Mouse (Mus musculus): ENCODE measurements at regions not wholly inside any gene's neighbourhood (a gene's known extent, or its start where the extent isn't known, plus 50 kb on each side); places are given as distances from the start of the nearest gene placed in this dataset.

- TF ChIP-seq CTCF (IDR thresholded peaks at IDR 0.05; ENCODE audit: insufficient read depth, low read length) (no peak), POLR2A (IDR thresholded peaks at IDR 0.05; ENCODE audit: borderline replicate concordance, extremely low read depth, low read depth, low read length) (no peak)
- Histone ChIP-seq H3K4me1 (ENCODE audit: control insufficient read depth, insufficient read depth, low read length) (no peaks in the 10 kb centered on the region), H3K4me3 (replicated peaks; ENCODE audit: extremely low read depth, low read depth, low read length) (no peak overlapping the region)
- no peak for DNase-seq
Measured at GRCm38 (mm10) chr1:38739018-38739417, 74.3 kb upstream of the Aff3 start.

GRCm38 (mm10) chr1:38735768-38736167 lies 71.0 kb upstream of the Aff3 start:
- TF ChIP-seq CTCF (IDR thresholded peaks at IDR 0.05; ENCODE audit: insufficient read depth, low read length) (no peak), POLR2A (IDR thresholded peaks at IDR 0.05; ENCODE audit: borderline replicate concordance, extremely low read depth, low read depth, low read length) (no peak)
- no peak overlapping the region for H3K4me3 ChIP-seq (replicated peaks; ENCODE audit: extremely low read depth, low read depth, low read length)
- DNase-seq, result no peak
- no peaks in the 10 kb centered on the region for H3K4me1 ChIP-seq (ENCODE audit: control insufficient read depth, insufficient read depth, low read length)
- 69% methylated on average over 8 of the region's 8 CpGs for WGBS

DNA sequence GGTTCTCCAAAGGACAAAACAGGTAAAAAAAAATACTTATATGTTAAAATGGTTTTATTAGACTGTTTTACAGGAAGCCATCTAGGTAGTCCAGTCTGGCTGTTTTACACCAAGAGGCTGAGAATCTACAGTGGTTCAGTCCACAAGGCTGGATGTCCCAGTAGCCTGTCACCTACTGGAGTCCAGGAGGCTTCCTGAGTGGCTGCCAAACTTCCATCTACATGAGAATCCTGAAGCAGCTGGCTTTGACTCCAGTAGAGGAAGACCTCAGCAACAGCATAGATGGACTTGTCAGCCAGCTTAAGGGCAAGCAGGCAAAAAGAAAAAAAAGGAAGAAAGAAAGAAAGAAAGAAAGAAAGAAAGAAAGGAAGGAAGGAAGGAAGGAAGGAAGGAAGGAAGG lies 68.4 kb upstream of the Aff3 start:
- H3K4me1 ChIP-seq (ENCODE audit: control insufficient read depth, insufficient read depth, low read length), result no peaks in the 10 kb centered on the region
- DNase-seq, result no peak
- TF ChIP-seq CTCF (IDR thresholded peaks at IDR 0.05; ENCODE audit: insufficient read depth, low read length) (no peak), POLR2A (IDR thresholded peaks at IDR 0.05; ENCODE audit: borderline replicate concordance, extremely low read depth, low read depth, low read length) (no peak)
- no peak overlapping the region for H3K4me3 ChIP-seq (replicated peaks; ENCODE audit: extremely low read depth, low read depth, low read length)

- WGBS, result 79% methylated on average over 10 of the region's 10 CpGs
Measured at GRCm38 (mm10) chr1:38729977-38730782, 65.4 kb upstream of the Aff3 start.

GRCm38 (mm10) chr1:38725805-38726204 lies 61.0 kb upstream of the Aff3 start:
- TF ChIP-seq POLR2A (IDR thresholded peaks at IDR 0.05; ENCODE audit: borderline replicate concordance, extremely low read depth, low read depth, low read length) (no peak), CTCF (IDR thresholded peaks at IDR 0.05; ENCODE audit: insufficient read depth, low read length) (no peak)
- no peak for DNase-seq
- Histone ChIP-seq H3K4me3 (replicated peaks; ENCODE audit: extremely low read depth, low read depth, low read length) (no peak overlapping the region), H3K4me1 (ENCODE audit: control insufficient read depth, insufficient read depth, low read length) (no peaks in the 10 kb centered on the region)
- 88% methylated on average over 9 of the region's 9 CpGs for WGBS

More at GRCm38 (mm10) chr1:38729977-38730782, 65.4 kb upstream of the Aff3 start:
- DNase-seq, result no peak
- TF ChIP-seq POLR2A (IDR thresholded peaks at IDR 0.05; ENCODE audit: borderline replicate concordance, extremely low read depth, low read depth, low read length), result no peak
- no peak for TF ChIP-seq CTCF (IDR thresholded peaks at IDR 0.05; ENCODE audit: insufficient read depth, low read length)
- Histone ChIP-seq H3K4me3 (replicated peaks; ENCODE audit: extremely low read depth, low read depth, low read length) (no peak overlapping the region), H3K4me1 (ENCODE audit: control insufficient read depth, insufficient read depth, low read length) (no peaks in the 10 kb centered on the region)

- TF ChIP-seq CTCF (IDR thresholded peaks at IDR 0.05; ENCODE audit: insufficient read depth, low read length) (no peak), POLR2A (IDR thresholded peaks at IDR 0.05; ENCODE audit: borderline replicate concordance, extremely low read depth, low read depth, low read length) (no peak)
- Histone ChIP-seq H3K4me1 (ENCODE audit: control insufficient read depth, insufficient read depth, low read length) (no peaks in the 10 kb centered on the region), H3K4me3 (replicated peaks; ENCODE audit: extremely low read depth, low read depth, low read length) (no peak overlapping the region)
- 79% methylated on average over 14 of the region's 14 CpGs for WGBS
- no peak for DNase-seq
Measured at GRCm38 (mm10) chr1:38724631-38725030, 59.9 kb upstream of the Aff3 start.

- H3K4me3 ChIP-seq (replicated peaks; ENCODE audit: extremely low read depth, low read depth, low read length), result no peak overlapping the region
- H3K4me1 ChIP-seq (ENCODE audit: control insufficient read depth, insufficient read depth, low read length), result no peaks in the 10 kb centered on the region
- WGBS, result 87% methylated on average over 10 of the region's 10 CpGs
- no peak for TF ChIP-seq CTCF (IDR thresholded peaks at IDR 0.05; ENCODE audit: insufficient read depth, low read length)
- no peak for TF ChIP-seq POLR2A (IDR thresholded peaks at IDR 0.05; ENCODE audit: borderline replicate concordance, extremely low read depth, low read depth, low read length)
- no peak for DNase-seq
Measured at GRCm38 (mm10) chr1:38722155-38722554, 57.4 kb upstream of the Aff3 start.

DNA sequence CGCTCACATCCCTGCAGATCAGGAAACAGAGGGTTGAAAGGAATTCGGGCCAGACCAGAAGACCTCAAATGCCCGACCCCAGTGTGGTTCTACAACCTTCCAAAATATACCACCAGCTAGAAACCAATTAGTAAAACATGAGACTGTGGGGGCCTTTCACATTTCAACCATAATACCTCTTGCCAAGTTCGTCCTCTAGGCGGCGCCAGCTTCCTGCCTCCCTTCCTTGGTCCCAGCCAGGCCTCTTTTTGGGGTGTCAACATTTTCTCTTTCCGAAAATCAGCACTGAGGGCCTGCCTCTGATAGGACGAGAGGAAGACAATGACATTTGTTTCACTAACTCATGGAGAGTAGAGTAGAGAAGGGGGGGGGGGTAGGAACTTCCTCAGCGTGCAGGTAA lies 55.5 kb upstream of the Aff3 start:
- Histone ChIP-seq H3K4me3 (replicated peaks; ENCODE audit: extremely low read depth, low read depth, low read length) (no peak overlapping the region), H3K4me1 (ENCODE audit: control insufficient read depth, insufficient read depth, low read length) (no peaks in the 10 kb centered on the region)
- DNase-seq, result no peak
- WGBS, result 49% methylated on average over 9 of the region's 9 CpGs
- TF ChIP-seq CTCF (IDR thresholded peaks at IDR 0.05; ENCODE audit: insufficient read depth, low read length) (peak; percentile 35), POLR2A (IDR thresholded peaks at IDR 0.05; ENCODE audit: borderline replicate concordance, extremely low read depth, low read depth, low read length) (no peak)

- WGBS, result 70% methylated on average over 4 of the region's 4 CpGs
- Histone ChIP-seq H3K4me1 (ENCODE audit: control insufficient read depth, insufficient read depth, low read length) (no peaks in the 10 kb centered on the region), H3K4me3 (replicated peaks; ENCODE audit: extremely low read depth, low read depth, low read length) (no peak overlapping the region)
- no peak for TF ChIP-seq POLR2A (IDR thresholded peaks at IDR 0.05; ENCODE audit: borderline replicate concordance, extremely low read depth, low read depth, low read length)
- no peak for TF ChIP-seq CTCF (IDR thresholded peaks at IDR 0.05; ENCODE audit: insufficient read depth, low read length)
- no peak for DNase-seq
Measured at GRCm38 (mm10) chr1:38715621-38716020, 50.9 kb upstream of the Aff3 start.
